Mouse (Mus musculus): ENCODE measurements around the gene F10.

DNA sequence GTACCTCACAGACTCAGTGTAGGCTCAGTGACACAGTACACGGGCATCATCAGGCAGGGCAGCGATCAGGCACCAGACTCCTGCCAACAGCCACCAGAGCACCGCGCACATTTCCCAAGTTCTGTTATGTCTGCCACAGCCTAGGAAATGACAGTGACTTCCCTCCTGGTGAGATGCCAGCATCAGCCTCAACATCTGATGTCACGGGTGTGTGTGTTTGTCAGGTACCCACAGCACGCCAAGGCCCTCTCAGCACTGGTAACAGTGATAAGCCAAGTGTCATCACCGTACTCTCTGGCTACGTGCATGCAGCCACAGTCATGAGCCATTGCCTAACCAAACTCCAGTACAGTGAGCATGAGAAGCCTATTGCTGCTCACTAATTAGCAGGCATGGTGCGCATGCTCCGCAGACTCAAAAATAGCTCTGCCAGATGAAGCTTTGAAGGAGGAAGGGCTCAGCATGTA is 729 bp upstream of the F10 start:
- TF ChIP-seq POLR2A (IDR thresholded peaks at IDR 0.05; ENCODE audit: insufficient read depth, low read length) (no peak), CTCF (IDR thresholded peaks at IDR 0.05; ENCODE audit: low read depth, low read length) (no peak), EP300 (IDR thresholded peaks at IDR 0.05; ENCODE audit: insufficient read depth, low read depth, low read length) (no peak)

Measured in ES-Bruce4 (cell line).